Mouse (Mus musculus) bone marrow macrophage, adult 2 months (primary cell): ENCODE data around the gene 4931414P19Rik.

ENCODE experiments used
- CTCF ChIP-seq: IDR thresholded peaks from 2 replicates; pipeline ENCODE4 v1.5.1; 2012; ENCODE audit warnings: low read depth, mild to moderate bottlenecking, low read length, moderate library complexity
- POLR2A ChIP-seq: IDR thresholded peaks from 2 replicates; pipeline ENCODE4 v1.6.1; 2012; ENCODE audit warnings: mild to moderate bottlenecking, low read depth, low read length, borderline replicate concordance

GRCm38 (mm10) chr14:54605752-54606321 lies at the start of gene 4931414P19Rik:
- TF ChIP-seq POLR2A = no peak
- TF ChIP-seq CTCF = no peak
